Mouse (Mus musculus) C2C12 (cell line): ENCODE data around the gene Habp2.

Source experiments
- CEBPB ChIP-seq: IDR thresholded peaks from one replicate; pipeline ENCODE4 v1.6.1; 2011; ENCODE audit warnings: low read depth, mild to moderate bottlenecking, control low read depth, moderate library complexity
- CTCF ChIP-seq: IDR thresholded peaks from one replicate; pipeline ENCODE4 v1.5.1; 2011; ENCODE audit not compliant: control insufficient read depth, insufficient read depth, insufficient read length
- FOSL1 ChIP-seq: IDR thresholded peaks from one replicate; pipeline ENCODE4 v1.8.0; 2011; ENCODE audit warnings: mild to moderate bottlenecking, low read length; ENCODE audit not compliant: poor library complexity, insufficient read depth, severe bottlenecking
- MAX ChIP-seq: IDR thresholded peaks from one replicate; pipeline ENCODE4 v1.6.1; 2011; ENCODE audit warnings: mild to moderate bottlenecking, control low read depth
- MYOD1 ChIP-seq: IDR thresholded peaks from one replicate; pipeline ENCODE4 v1.6.1; 2011; ENCODE audit warnings: low read depth; ENCODE audit not compliant: control insufficient read depth, insufficient read length
- MYOG ChIP-seq: IDR thresholded peaks from one replicate; pipeline ENCODE4 v1.6.1; 2011; ENCODE audit not compliant: control insufficient read depth, insufficient read length; ENCODE audit errors: extremely low read depth
- USF1 ChIP-seq: IDR thresholded peaks from one replicate; pipeline ENCODE4 v1.6.1; 2011; ENCODE audit warnings: low read depth, mild to moderate bottlenecking, control low read depth, moderate library complexity

DNA sequence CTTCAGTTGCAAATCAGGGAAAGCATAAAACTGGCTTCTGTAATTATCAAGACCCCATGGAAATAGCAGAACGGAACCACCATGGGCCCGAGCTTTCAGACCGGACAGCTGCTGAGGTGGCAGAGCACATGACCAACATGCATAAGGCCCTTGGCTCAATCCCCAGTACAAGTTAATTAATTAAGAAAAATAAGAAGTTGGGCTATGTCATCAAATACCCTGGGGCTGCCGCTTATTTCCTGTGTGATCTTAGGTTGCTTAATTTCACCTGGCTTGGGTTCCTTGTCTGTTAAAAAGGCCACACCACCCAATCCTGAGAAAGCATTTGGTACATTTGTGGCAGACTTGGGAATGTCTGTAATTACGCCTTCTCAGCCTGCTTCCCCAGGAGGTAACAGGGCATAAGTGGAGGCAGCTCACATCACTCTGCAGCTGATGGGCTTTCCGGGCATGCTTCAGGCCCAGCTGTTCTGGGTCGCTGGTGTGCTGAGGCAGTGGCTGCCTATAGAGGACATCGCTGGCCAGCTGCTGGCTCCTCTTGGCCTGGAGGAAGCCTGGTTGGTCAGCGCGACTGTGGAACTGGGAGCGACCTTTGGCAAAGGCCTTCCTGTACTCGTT is 34.5 kb downstream of the Habp2 start:
- TF ChIP-seq CTCF (no peak), MYOG (no peak), MAX (no peak), USF1 (no peak), MYOD1 (no peak), CEBPB (no peak), FOSL1 (no peak)
